Mouse (Mus musculus) ES-Bruce4 (cell line): ENCODE measurements around the gene Tbc1d22a.

Experiments
- CTCF ChIP-seq: IDR thresholded peaks from one replicate; pipeline ENCODE4 v1.8.1; 2011; ENCODE audit warnings: low read depth, low read length
- EP300 ChIP-seq: IDR thresholded peaks from 2 replicates; pipeline ENCODE4 v1.6.1; 2011; ENCODE audit warnings: low read depth, low read length; ENCODE audit not compliant: insufficient read depth
- POLR2A ChIP-seq: IDR thresholded peaks from one replicate; pipeline ENCODE4 v1.8.1; 2011; ENCODE audit warnings: low read length; ENCODE audit not compliant: insufficient read depth

- TF ChIP-seq EP300 = no peak
- TF ChIP-seq POLR2A = no peak
- TF ChIP-seq CTCF = no peak
These were observed 35.7 kb upstream of the Tbc1d22a start for GRCm38 (mm10) chr15:86178594-86178993.
